Mouse (Mus musculus) MEL-GATA-1-ER (cell line): Measurements from ENCODE around the gene Map2k4.
A peak's percentile ranks its signal among the peaks of the same experiment; 100 is the strongest.

Experiments
- DNase-seq: peaks from one replicate; pipeline ENCODE4 v3.0.0-alpha.2; 2012; ENCODE audit warnings: low read depth; ENCODE audit errors: extremely low read depth

The Map2k4 gene

DNA sequence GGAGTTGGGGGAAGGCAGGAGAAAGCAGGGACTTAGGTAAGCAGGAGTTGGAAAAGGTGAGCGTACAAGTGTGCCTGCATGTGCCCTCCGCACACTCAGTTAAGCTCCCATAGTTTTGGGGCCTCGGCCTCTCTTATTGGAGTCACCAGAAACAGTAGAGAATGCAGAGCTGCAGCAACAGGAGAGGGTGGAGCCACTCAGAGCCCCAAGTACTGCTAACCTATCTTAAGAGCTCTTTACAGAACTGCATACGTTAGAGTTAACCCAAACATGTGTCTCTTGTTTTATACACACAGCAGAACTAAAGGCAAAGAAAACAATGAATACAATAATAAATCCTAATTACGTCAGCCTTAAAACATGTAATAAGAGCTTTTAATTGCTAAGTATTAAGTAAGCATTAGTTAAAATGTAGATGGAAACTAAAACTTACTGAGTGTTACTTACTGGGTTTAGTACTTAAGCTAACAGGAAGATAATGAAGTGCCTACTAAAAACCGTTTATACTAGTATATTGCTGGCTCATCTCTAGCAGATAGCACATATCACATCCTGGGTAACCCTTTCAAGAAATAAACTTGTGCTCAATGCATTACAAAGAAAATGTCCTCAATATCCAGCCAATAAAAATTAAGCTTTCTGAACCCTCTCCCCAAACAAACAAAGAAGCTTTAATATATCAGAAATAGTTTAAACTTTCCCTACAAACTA lies 14.0 kb downstream of the Map2k4 start:
- no peak for DNase-seq

DNA sequence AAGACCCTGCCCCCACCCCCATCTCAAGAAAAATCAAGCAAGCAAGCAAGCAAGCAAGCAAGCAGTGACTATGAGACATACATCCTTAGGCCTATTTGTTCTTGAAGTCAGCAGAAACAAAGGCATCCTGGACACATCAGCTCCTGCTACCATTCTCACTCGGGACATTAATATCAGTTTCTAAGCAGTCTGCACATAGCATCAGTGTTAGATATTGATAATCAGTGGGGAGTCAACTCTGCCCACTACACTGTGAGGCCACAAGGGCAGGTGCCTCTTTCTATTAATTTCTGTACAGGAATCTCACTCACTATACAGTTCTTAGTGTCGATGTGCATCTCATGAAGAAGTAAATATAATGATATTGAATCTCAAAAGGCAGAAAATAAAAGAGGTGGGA lies 14.6 kb downstream of the Map2k4 start:
- DNase-seq, result no peak

DNA sequence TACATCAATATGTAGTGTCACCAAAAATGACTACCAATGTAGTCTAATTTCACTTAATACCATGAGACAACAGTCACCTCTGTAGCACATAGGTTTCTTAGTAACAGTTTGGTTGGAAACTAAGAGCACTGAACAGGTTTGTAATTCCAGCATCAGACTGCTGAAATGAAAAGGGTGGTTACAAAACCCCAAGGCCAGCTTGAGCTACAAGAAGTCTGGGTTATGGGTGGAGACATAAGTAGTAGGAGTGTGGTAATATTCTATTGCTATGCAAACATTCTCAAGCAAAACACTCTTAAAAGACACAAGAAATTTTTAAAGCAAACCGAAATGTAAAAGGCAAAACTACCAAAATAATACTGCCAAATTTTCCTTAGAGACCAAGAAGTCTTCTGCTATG lies 16.6 kb downstream of the Map2k4 start:
- DNase-seq, result no peak

DNA sequence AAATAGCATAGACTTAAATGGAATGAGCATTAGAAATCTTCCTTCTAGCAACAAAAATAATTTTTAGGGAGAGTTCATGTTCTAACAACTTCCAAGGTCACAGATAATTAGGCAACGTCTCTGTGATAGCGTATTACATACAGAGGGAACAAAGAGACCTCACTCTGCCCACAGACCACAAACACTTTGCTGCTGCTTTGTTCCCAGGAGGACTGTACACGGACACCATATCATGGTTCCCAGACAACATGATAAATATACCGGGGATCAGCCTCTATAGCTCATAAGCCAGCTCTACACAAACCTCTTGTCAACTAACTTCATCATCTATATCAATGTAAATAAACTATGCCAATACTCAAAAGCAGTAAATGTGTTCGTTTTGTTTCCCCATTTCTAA lies 18.1 kb downstream of the Map2k4 start:
- DNase-seq, result peak; percentile 59

DNA sequence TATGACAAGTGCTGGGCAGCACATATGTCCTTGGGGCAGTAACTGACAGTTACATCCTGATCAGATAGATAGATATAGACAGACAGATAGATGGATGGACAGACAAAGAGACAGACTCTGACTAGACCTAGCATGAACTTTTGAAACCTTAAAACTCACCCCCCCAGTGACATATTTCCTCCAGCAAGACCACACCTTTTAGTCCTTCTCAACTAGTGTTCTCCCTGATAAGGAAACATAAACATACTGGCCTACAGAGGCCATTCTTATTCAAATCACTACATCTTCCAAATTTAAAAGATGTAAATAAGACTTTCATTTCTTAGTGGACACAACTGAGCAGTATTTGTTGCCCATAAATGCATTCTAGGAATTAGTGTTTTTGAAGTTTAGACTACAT lies 19.7 kb downstream of the Map2k4 start:
- no peak for DNase-seq

DNA sequence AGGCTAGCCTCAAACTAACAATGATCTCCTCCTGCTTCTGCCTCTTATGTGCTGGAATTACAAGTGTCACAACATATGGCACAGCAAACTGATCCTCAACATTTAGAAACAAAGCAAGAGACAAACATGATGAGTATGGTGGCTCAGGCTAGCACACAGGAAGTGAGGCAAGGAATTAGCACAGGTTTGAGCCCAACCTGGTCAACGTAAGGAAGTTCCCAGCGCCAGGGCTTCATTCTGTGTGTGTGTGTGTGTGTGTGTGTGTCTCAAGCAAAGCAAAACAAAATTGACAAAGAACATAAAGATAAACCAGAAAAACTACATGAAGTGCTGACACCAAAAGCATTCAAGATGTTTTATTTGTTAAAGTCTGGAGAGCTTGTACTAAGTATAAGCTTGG lies 27.2 kb downstream of the Map2k4 start:
- no peak for DNase-seq

DNA sequence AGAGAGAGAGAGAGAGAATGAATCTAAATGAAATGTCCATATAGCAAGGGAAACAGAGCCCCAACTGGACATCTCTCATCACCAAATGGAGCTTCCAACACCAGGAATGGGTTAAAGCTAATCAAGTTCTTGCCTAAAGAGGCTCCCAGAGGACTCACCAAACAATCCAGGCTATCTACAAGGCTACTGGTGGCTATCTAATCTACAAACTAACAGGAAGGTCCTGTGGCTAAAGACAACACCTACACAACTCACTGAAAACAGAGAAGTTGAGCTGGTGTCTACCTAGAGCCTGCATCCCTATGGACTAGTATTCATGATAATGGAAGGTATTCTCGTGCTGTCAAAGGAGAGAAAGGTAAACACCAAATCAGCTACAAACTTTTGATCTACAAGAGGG lies 28.7 kb downstream of the Map2k4 start:
- no peak for DNase-seq

DNA sequence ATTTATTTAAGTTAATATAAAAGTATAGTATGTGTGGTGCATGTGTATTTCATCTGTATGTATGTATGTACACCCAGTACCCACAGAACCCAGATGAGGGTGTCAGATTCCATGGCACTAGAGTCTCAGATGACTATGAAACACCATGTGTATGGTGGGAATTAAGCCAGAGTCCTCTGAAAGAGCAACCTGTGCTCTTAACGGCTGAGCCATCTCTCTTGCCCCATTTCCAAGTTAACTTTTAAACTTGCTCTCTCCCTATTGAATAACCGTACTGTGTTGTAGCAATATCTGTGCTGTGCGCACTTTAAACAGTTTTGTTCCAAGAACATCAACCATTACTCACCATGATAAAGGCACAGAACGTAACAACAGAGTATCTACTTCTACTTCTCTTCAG lies 33.9 kb downstream of the Map2k4 start:
- DNase-seq, result no peak

DNA sequence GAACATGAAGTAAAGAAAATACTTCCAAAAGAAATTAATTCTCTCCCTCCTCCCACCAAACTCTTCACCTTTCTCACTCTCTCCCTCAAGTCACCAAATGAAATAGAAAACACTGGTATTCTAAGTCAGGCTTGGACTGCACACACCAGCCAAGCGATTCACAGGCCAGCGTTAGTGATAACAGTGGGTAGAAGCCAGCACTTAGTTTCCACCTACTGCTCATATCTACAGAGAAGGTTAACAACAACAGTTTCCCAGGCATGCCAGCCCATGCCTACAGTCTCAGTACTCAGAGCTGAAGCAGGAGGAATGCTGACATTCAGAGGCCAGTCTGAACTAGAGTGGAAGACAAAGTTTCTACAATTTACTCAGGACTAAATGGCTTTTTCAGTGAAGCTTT lies 34.5 kb downstream of the Map2k4 start:
- DNase-seq, result no peak

DNA sequence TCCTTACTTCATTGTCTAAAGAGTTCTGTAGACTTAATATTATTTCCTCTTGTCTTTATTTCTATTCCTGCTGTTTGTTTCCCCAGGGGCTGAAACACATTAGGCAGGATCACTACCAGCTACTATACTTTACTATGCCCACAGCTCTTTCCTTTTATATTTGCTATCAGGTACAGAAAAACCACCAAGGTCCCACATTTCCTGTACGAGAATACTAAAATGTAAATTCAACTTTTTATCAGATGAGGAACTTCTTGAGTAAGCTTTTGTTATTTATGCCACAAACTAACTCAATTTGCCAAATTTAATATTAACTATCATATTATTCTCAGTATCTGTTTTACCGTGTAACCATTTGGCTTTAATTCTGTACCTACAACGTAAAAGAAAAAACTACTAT lies 37.6 kb downstream of the Map2k4 start:
- DNase-seq, result no peak

DNA sequence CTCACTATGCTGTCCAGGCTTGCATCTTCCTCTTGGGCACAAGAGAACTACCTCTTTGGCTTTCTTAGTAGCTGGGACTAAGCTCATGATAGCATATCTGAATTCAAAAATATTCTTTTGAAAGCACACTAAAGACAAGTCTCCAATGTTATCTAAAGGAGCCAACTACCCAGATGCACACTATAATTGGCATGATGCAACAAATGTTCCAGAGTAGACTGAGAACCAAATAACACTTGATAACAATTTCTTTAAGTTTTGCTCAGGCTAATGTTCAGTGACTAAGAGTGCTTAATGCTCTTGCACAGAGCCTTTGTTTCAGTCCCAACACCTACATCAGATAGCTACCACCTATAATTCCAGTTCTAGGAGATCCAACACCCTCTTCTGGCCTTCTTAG lies 40.7 kb downstream of the Map2k4 start:
- DNase-seq, result no peak

DNA sequence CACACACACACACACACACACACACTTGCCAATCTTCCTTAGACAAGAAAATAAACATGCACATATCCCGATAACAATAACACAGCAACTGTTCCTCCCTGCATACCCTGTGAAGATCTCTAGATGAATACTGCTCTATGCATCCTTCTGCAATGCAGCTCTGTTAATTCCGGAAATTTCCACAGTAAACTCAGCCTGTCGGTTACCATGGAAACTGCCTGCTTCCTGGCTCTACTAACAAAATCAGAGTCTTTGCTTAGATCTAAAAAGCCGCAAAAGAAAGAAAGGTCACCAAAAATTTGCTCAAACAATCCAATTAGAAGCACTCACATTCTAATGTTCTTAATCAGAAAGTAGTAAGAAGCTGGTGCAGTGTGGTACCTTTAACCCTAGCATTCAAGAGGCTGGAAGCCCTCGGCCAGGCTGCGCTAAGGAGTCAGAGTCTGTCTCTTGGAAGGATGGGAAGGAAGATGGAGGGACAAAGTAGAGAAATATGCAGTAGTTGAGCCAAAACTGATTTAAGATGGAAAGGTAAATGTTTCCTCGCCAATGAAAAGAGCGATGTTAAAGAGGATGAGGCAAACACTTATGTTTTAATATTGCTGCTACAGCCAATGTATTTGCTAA lies 42.3 kb downstream of the Map2k4 start:
- DNase-seq, result no peak

DNA sequence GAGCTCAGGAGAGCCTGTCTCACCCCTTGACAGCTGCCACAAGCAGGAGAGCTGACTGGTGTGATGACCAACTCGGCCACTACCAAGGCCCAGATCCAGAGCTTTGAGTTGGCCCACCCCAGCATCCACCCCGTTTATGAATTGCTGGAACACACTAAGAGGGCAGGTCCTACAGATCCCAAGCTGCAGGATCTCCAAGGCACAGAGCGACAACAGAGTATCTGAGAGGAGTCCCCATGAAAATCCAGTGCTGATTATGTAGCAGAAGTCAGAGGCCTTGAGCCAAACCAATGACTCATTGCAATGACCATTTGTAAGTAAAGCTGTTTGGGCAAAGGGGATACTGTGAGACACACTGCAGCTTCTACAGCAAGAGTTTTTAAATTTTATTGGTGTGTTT lies 44.2 kb downstream of the Map2k4 start:
- DNase-seq, result no peak

DNA sequence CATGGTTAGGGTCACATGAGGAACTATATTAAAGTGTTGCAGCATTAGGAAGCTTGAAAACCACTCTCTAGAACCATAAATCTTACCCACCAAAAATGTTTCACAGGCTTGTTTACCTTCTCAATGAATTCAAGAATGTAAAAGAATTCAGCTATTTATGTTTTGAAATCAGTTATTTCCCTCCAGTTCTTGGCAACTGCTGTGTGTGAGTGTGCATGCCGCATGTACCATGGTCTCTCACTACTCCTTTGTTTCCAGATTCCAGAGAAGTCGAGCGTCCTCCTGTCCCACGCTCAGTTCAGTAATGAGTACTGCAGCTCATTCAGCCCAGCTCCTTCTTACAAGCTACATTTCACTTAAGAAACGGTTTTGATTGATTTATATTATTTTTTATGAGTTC lies 47.3 kb downstream of the Map2k4 start:
- DNase-seq, result no peak

DNA sequence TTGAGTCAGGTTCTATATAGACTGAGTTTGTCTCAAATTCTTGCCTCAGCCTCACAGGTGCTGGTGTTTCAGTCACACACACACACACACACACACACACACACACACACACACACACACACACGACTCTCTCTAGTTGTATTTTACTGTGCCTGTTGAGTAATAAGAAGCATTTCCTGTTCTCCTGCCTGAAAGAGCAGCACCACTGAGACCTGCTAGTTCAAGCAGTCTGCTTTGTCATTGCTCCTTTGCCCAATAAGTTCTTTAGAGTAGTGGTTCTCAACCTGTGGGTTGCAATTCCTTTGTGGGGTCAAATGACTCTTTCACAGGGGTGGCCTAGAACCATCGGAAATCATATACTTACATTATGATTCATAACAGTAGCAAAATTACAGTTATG lies 47.7 kb downstream of the Map2k4 start:
- no peak for DNase-seq

DNA sequence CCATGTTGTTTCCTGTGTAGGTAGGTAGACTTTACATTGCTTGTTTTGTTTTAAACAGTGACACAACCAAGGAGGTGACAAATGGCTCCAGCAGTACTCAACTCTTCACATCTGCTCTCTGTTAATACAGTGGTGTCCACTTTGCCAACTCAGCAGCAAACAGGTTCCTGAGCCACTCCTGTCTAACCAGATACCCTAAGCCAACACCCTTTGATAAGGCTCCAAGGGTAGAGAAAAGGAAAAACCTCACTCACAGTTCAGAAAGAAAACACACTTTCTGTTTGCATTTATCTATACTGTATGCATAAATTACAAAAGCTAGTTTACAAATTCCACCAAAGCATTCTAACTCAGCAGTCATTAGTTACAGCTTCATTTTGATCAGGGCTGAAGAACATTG lies 48.2 kb downstream of the Map2k4 start:
- DNase-seq, result no peak

DNA sequence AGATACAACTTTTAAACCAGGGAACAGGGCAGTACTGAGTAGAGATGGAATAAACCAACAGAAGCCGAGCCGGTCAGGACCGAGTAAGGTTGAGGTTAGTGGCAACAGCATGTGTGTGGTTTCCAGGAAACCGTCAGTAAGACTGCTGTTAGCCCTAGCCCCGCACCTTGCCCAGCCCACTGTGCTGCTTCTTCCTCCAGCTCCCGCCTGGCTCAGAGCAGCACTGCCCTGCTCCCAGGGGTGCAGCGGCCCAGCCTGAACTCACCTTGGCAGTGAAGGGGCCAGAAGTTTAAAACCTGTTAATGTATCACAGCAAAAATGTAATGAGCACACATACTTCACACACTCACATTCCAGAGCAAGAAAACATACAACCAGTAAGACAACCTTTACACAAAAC lies 53.4 kb downstream of the Map2k4 start:
- no peak for DNase-seq

DNA sequence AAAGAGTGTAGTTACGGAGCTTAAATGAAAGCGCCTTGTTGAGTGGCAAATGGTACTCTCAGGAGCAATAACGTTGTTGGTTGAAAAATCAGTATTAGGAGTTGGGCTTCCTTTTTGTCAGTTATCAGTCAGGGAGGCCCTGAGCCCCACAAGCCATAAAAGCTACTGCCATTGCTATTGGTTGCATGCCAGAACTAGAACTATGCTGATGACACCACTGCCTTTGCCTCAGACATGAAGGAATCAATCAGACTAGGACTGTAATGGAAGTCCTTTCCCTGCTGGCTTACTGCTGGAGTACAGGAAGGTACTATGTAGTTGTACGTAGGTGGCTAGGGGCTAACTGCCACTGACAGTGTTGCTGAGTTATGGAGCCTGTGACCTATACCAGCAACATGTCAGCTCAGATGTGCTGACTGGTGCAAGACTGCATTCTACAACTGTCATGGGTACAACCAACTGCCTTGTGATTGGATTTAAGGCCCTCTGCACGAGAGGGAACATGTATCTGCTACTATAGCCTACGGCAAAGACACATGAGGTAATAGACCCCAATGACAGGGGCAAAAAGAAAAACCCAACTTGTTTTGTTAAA lies 58.4 kb downstream of the Map2k4 start:
- DNase-seq, result no peak

DNA sequence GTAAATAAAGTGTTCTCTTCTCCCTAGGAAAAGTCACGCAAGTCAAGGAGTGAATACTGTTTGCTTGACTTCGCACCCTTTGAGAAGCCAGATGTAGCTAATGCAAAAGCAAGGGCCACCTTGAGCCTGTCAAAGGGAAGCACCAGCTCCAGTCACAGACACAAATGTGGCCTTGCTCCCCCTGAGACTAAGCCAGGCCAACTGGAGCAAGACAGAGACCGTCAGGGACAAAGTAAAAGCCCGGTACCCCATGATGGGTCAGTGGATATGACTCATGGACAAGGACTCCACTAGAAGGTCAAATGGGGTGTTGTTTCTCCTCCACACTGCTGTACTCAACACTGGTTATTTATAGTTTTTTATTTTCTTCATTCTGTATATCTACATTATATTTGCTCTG lies 59.2 kb downstream of the Map2k4 start:
- no peak for DNase-seq

DNA sequence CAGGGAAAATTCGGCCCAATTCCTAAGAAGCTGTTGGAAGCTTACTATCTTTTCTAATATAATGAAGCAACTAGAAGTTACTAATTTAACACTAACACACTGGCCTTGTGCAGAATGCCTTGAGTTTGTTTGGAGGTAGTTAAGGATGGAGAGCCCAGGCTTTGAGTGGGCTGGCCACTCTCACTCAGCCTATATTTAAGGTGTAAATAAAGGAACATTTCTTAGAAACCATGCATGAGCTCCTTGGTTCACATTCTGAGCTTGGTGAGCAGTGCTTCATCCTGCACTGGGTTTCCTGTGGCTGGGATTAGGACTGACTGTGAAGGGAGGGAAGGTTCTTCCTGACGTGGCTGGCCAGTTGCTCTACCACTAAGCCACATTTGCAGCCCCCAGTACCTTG lies 64.4 kb downstream of the Map2k4 start:
- DNase-seq, result no peak

DNA sequence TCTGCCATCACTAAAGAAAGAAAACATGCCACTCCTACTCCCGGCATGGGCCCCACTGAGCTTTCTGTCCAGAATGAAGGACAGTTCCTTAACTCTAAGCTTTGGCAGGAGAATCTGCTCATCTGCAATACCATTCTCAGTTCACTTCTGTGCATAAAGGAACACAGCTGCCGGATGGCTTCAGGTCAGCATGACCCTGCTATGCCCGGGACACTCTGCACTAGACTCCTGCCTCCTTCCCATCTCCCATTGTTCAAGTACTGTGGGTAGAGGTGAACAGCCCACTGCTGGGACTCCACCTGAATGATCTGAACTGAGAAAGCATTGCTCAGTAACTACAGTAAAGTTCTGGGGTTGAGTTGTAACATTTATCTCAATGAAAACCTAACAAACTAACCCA lies 66.5 kb downstream of the Map2k4 start:
- no peak for DNase-seq

DNA sequence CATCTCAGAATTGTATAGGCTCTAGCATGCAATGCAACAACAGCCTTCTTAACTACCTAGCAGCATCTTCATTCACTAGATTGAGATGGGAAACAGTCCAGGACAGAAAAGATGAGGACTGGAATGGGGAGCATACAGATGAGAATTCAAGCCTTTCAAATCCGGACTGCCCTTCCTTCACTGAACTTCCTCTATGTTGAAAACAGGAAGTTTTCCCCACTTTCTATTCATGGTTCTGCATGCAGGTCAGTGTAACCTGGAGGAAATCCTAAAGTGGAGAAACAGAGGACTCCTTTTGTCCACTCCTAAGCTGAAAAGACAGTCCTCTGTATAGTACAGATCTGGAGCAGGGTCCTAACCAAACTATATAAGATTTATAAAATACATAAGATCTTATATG lies 68.1 kb downstream of the Map2k4 start:
- DNase-seq, result no peak

DNA sequence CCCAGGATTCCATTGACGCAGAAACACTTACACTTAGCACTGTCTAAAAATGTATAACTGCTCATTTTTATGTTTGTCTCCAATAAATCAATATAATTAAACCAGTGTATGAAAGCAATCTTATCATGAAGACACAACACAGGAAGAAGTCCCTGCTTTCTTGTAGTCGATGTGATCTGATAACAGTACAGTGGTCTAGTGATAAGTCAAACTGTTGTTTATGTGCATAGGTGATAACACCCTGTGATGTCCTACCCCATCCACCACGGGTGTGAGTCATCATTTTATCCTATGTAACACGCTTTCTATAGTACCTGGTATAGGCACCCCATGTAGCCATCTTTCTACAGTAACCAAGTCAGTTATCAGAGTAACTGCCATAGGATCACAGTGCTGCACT lies 74.3 kb downstream of the Map2k4 start:
- peak; percentile 11 for DNase-seq
